Mouse (Mus musculus) bone marrow macrophage, adult 2 months (primary cell): Measurements from ENCODE around the gene Dcbld2.

Source experiments
- CTCF ChIP-seq: IDR thresholded peaks from 2 replicates; pipeline ENCODE4 v1.5.1; 2012; ENCODE audit warnings: low read depth, mild to moderate bottlenecking, low read length, moderate library complexity
- POLR2A ChIP-seq: IDR thresholded peaks from 2 replicates; pipeline ENCODE4 v1.6.1; 2012; ENCODE audit warnings: mild to moderate bottlenecking, low read depth, low read length, borderline replicate concordance

DNA sequence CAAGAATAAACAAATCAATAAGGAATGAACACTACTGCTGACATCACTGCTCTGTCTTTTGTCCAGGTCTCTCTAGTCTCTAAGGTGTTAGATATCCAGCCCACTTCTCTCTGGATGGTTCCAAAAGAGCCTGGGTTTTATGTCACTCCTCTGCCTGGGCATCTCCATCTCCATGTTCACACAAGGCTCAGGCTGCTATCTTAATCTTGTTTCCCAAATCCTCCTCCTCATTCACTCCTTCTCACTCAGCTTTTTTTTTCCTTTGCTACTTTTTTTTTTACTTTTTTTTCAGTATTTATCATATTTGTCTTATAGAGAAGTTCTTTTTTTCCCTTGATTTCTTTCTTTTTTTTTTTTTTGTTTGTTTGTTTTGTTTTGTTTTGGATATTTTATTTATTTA is 96.7 kb downstream of the Dcbld2 start:
- TF ChIP-seq CTCF (no peak), POLR2A (no peak)
